Mouse (Mus musculus) midbrain, embryonic 16.5 days (tissue): ENCODE measurements at regions not wholly inside any gene's neighbourhood (a gene's known extent, or its start where the extent isn't known, plus 50 kb on each side); places are given as distances from the start of the nearest gene placed in this dataset.

ENCODE experiments used
- ATAC-seq: fragments of 200-750 bp; cut with Nextera tagmentation; 2 replicates; pipeline ENCODE4 v1.8.0; 2017; ENCODE audit warnings: moderate TSS enrichment
- H3K27ac ChIP-seq: fragments of 300-500 bp; sonication (generic); 2 replicates; pipeline ENCODE4 v1.5.1; 2014; ENCODE audit warnings: mild to moderate bottlenecking, low read length, mixed read lengths
- H3K27me3 ChIP-seq: fragments of 300-500 bp; sonication (generic); 2 replicates; pipeline ENCODE4 v1.6.1; 2014; ENCODE audit warnings: low read depth, low read length, mixed read lengths; ENCODE audit not compliant: control insufficient read depth, insufficient read depth
- H3K36me3 ChIP-seq: fragments of 300-500 bp; sonication (generic); 2 replicates; pipeline ENCODE4 v1.6.1; 2014; ENCODE audit warnings: mild to moderate bottlenecking, low read length, moderate library complexity, mixed read lengths; ENCODE audit not compliant: control insufficient read depth, insufficient read depth
- H3K4me1 ChIP-seq: fragments of 300-500 bp; sonication (generic); 2 replicates; pipeline ENCODE4 v1.6.1; 2014; ENCODE audit warnings: mild to moderate bottlenecking, low read length, mixed read lengths; ENCODE audit not compliant: control insufficient read depth, insufficient read depth
- H3K4me2 ChIP-seq: fragments of 300-500 bp; sonication (generic); 2 replicates; pipeline ENCODE4 v1.6.1; 2014; ENCODE audit warnings: mild to moderate bottlenecking, low read length, mixed read lengths
- H3K4me3 ChIP-seq: fragments of 300-500 bp; sonication (generic); 2 replicates; pipeline ENCODE4 v1.5.1; 2014; ENCODE audit warnings: low read depth, mild to moderate bottlenecking, low read length, moderate library complexity, mixed read lengths
- H3K9ac ChIP-seq: fragments of 300-500 bp; sonication (generic); 2 replicates; pipeline ENCODE4 v1.6.1; 2014; ENCODE audit warnings: low read depth, low read length, mixed read lengths
- H3K9me3 ChIP-seq: fragments of 300-500 bp; sonication (generic); replicated peaks from 2 replicates; pipeline ENCODE4 v1.6.1; 2014; ENCODE audit warnings: mild to moderate bottlenecking, low read length, mixed read lengths; ENCODE audit not compliant: control insufficient read depth, poor library complexity, severe bottlenecking
- WGBS: fragments of 180-500 bp; shearing (Covaris S2); extraction: QIAGEN DNeasy Blood & Tissue Kit; methylation state at CpG from one replicate; pipeline ENCODE4 v1.1.7; 2014; 5-methylcytosine and 5-hydroxymethylcytosine counted together

- Histone ChIP-seq H3K4me2 (no peak overlapping the region), H3K9ac (no peak overlapping the region), H3K27ac (no peak overlapping the region), H3K36me3 (no peaks in the 10 kb centered on the region), H3K4me1 (peaks cover 9% of the 10 kb centered on the region; the same call in 1 of the 2 replicates), H3K27me3 (no peaks in the 10 kb centered on the region), H3K4me3 (no peak overlapping the region), H3K9me3 (no peaks in the 10 kb centered on the region)
- 69% methylated on average over 21 of the region's 21 CpGs for WGBS
- ATAC-seq = no peak
These were observed 292.5 kb downstream of the Tgfb2 start for GRCm38 (mm10) chr1:186413064-186413885.

- H3K9ac ChIP-seq = no peak overlapping the region
- H3K4me1 ChIP-seq = peaks cover 9% of the 10 kb centered on the region; the same call in 1 of the 2 replicates
- no peak for ATAC-seq
- no peak overlapping the region for H3K4me3 ChIP-seq
- H3K4me2 ChIP-seq = no peak overlapping the region
- 91% methylated on average over 2 of the region's 2 CpGs for WGBS
- H3K36me3 ChIP-seq = no peaks in the 10 kb centered on the region
- H3K27me3 ChIP-seq = no peaks in the 10 kb centered on the region
- H3K27ac ChIP-seq = no peak overlapping the region
- no peaks in the 10 kb centered on the region for H3K9me3 ChIP-seq
These were observed 293.5 kb downstream of the Tgfb2 start for GRCm38 (mm10) chr1:186412296-186412695.

DNA sequence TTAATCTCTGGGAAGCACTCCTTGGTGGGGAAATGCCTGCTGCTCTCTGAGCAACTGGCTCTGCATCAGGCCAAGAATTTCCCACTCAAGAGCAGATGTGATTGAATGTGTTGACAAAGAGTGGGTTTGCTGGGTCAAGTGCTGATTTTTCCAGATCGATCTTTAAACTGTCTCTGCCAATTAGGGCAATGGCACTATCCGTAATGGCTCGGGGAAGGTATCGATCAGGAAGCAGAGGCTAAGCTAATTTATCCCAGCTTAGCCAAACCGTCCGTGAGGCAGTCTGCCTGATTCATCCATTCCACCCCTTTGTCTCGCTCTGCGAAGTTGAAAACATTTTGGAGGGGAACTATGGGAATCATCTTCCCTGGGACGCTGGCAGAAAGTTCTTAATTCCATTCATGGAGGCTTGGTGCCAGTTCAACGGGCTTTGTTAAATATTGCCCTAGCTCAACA lies 291.9 kb upstream of the Lyplal1 start:
- Histone ChIP-seq H3K27ac (no peak overlapping the region), H3K9me3 (no peaks in the 10 kb centered on the region), H3K4me2 (peak overlapping the region; percentile 31), H3K4me1 (peaks cover 9% of the 10 kb centered on the region; the same call in 1 of the 2 replicates), H3K36me3 (no peaks in the 10 kb centered on the region), H3K4me3 (no peak overlapping the region), H3K27me3 (no peaks in the 10 kb centered on the region), H3K9ac (no peak overlapping the region)
- WGBS = 14% methylated on average over 10 of the region's 10 CpGs
- ATAC-seq = no peak; the same call in 1 of the 2 replicates

DNA sequence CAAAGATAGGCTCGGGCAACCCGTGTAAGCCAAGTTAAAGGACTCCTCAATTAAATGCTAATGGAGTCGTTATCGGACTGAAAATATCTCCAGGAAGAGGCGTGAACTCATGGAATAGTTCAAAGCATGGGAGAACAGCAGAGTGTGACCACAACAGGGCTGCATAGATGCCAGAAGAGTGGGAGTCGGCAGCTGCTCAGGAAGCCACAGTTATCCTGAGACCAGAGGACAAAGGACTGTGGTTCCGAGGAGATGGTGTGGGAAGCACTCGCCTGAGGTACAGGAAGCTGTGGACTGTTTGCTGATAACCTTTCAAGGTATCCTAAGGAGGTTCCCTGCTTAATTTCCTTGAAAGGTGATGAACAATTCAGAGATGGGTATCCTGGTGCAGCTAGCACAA lies 290.5 kb upstream of the Lyplal1 start:
- WGBS = 72% methylated on average over 8 of the region's 8 CpGs
- Histone ChIP-seq H3K4me2 (no peak overlapping the region), H3K27me3 (no peaks in the 10 kb centered on the region), H3K36me3 (no peaks in the 10 kb centered on the region), H3K9ac (no peak overlapping the region), H3K27ac (no peak overlapping the region), H3K9me3 (no peaks in the 10 kb centered on the region), H3K4me1 (peaks cover 6% of the 10 kb centered on the region; the same call in 1 of the 2 replicates), H3K4me3 (no peak overlapping the region)
- no peak for ATAC-seq

DNA sequence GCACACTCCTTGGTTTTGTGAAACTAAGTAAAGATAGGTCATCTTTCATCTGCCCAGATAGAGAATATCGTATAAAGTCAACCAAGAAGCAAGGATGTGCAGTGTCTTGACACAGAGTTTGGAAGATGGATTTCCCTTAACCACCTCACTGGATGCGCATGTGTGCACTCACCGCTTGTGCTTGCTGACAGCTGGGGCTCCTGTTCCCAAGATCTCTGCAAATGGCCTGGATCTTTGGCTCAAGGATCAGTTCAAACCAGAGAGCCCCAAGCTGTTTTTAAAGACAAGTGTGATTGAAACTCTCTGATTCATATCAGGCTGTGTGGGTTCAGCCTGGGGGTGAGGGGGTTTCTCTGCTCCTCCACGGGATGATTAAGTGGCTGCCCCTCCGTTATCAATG lies 288.6 kb upstream of the Lyplal1 start:
- no peaks in the 10 kb centered on the region for H3K36me3 ChIP-seq
- no peak for ATAC-seq
- H3K27ac ChIP-seq = no peak overlapping the region
- H3K4me3 ChIP-seq = no peak overlapping the region
- no peaks in the 10 kb centered on the region for H3K9me3 ChIP-seq
- H3K4me1 ChIP-seq = peaks cover 6% of the 10 kb centered on the region; the same call in 1 of the 2 replicates
- H3K4me2 ChIP-seq = no peak overlapping the region
- H3K27me3 ChIP-seq = no peaks in the 10 kb centered on the region
- no peak overlapping the region for H3K9ac ChIP-seq
- 89% methylated on average over 5 of the region's 5 CpGs for WGBS

GRCm38 (mm10) chr1:186399762-186400161 lies 282.7 kb upstream of the Lyplal1 start:
- H3K9me3 ChIP-seq = no peaks in the 10 kb centered on the region
- no peak overlapping the region for H3K27ac ChIP-seq
- H3K36me3 ChIP-seq = no peaks in the 10 kb centered on the region
- H3K4me2 ChIP-seq = no peak overlapping the region
- peaks cover 2% of the 10 kb centered on the region; the same call in 1 of the 2 replicates for H3K4me1 ChIP-seq
- no peaks in the 10 kb centered on the region; the same call in 1 of the 2 replicates for H3K27me3 ChIP-seq
- H3K9ac ChIP-seq = no peak overlapping the region
- H3K4me3 ChIP-seq = no peak overlapping the region
- no peak for ATAC-seq
- WGBS = 36% methylated on average over 8 of the region's 8 CpGs

- Histone ChIP-seq H3K27ac (no peak overlapping the region), H3K9ac (no peak overlapping the region), H3K4me1 (no peaks in the 10 kb centered on the region), H3K4me3 (no peak overlapping the region), H3K9me3 (no peaks in the 10 kb centered on the region), H3K27me3 (no peaks in the 10 kb centered on the region; the same call in 1 of the 2 replicates), H3K4me2 (no peak overlapping the region), H3K36me3 (no peaks in the 10 kb centered on the region)
- no peak for ATAC-seq
- WGBS = 58% methylated on average over 5 of the region's 5 CpGs
These were observed 275.9 kb upstream of the Lyplal1 start for GRCm38 (mm10) chr1:186393005-186393404.

GRCm38 (mm10) chr1:186384440-186384839 lies 267.3 kb upstream of the Lyplal1 start:
- Histone ChIP-seq H3K27me3 (no peaks in the 10 kb centered on the region), H3K4me2 (no peak overlapping the region), H3K9me3 (no peaks in the 10 kb centered on the region), H3K4me3 (no peak overlapping the region), H3K27ac (no peak overlapping the region), H3K4me1 (no peaks in the 10 kb centered on the region), H3K9ac (no peak overlapping the region), H3K36me3 (no peaks in the 10 kb centered on the region)
- no peak for ATAC-seq
- 89% methylated on average over 4 of the region's 4 CpGs for WGBS

DNA sequence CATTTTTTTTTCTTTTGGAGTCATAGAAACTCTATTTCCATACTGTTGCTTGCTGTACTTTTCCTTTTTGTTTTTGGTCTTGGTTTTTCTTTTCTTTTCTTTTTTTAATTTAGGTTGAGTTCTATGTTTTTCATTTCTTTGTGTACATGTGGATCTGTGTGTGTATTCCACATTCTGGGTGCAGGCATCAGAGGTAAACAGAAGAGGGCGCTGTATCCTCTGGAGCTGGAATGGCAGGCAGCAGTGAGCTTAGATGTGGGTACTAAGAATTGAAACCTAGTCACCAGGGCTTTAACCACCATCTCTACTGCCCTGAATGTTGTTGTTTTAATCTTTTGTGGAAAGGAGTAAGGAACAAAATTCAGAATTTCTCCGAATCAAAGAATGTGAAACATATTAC lies 266.3 kb upstream of the Lyplal1 start:
- Histone ChIP-seq H3K27ac (no peak overlapping the region), H3K9me3 (no peaks in the 10 kb centered on the region), H3K4me3 (no peak overlapping the region), H3K36me3 (no peaks in the 10 kb centered on the region), H3K27me3 (no peaks in the 10 kb centered on the region), H3K4me2 (no peak overlapping the region), H3K4me1 (no peaks in the 10 kb centered on the region), H3K9ac (no peak overlapping the region)
- WGBS = 73% methylated on average over 2 of the region's 2 CpGs
- ATAC-seq = no peak
